Mouse (Mus musculus): ENCODE data around the gene Triobp.

DNA sequence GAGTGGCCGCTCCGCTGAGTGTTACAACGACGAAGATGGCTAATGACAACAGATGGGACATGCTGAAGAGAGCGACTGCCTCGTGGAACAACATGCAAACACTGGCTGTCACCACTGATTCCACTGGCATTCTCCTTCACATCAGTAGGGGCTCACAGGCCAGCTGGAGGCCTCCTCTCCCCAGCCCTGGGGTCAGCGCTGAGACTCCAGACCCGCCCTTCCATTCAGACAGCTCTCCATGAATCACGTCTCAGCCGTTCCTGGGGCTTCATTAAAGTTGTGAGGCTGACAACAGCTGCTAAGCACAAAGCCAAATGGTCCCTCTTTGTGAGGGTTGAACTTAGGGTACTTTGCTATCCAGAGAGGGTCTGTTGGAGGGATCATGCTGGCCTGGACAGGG, 64.0 kb downstream of the Triobp start:
- TF ChIP-seq CTCF (IDR thresholded peaks at IDR 0.05; ENCODE audit: low read depth) (no peak), EP300 (IDR thresholded peaks at IDR 0.05; ENCODE audit: low read depth) (no peak)

All from heart, postnatal 0 days (tissue).